Mouse (Mus musculus): ENCODE data around the gene Btg4. TPM values are rescaled to one million over a fixed set of nuclear protein-coding genes. Genes with fewer than 3 reads are reported as not detected.

Gene Btg4
- polyA plus RNA-seq, 1 experiment from 2014 or later: not detected

DNA sequence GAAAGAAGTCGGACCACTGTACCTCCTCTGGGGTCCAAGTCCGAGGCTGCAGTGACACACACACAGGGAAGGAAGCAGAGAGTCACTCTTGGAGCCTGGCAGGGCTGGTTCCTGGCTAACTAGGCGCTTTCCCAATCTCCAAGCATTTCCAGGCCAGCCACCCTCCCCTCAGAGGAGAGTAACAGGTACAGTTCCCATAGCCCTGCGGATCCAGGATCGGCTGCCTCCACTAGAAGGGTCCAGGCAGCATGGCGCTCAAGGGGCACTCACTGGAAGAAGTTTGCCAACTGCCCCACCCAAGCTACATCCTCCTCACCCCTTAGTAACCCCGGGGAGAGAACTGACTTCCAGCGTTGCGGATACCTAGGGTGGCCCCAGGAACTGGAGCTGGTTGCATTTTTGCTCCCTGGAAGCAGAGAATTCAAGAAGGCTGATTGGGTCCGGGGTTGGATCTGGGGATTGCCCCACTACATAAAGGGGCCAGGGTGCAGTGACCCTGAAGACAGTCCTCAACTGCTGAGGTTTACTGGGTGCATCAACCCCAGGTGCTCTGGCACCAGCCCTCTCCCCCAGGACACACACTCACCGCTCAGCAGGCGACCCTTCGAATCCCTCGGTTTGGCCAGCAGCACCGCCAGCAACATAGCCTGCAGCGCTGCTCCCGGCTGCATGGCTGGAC lies 15.7 kb downstream of the Btg4 start:
- no peaks in the 10 kb centered on the region for H3K27me3 ChIP-seq (replicated peaks; ENCODE audit: control insufficient read depth, insufficient read depth, low read length)
- H3K27ac ChIP-seq (ENCODE audit: low read length): peak overlapping the region; percentile 31; the same call in 1 of the 2 replicates
- peak overlapping the region; percentile 93 for H3K4me2 ChIP-seq (ENCODE audit: low read depth, low read length)
- peaks cover 21% of the 10 kb centered on the region for H3K4me1 ChIP-seq (ENCODE audit: control insufficient read depth, insufficient read depth, low read length)
- peak overlapping the region; percentile 58 for H3K4me3 ChIP-seq (ENCODE audit: low read length)
- peak overlapping the region; percentile 68 for H3K9ac ChIP-seq (ENCODE audit: low read depth, low read length)
- no peaks in the 10 kb centered on the region for H3K36me3 ChIP-seq (ENCODE audit: control insufficient read depth, insufficient read depth, low read length)
- under 1% methylated on average over 17 of the region's 17 CpGs for WGBS
- ATAC-seq: peak; percentile 56
- no peaks in the 10 kb centered on the region for H3K9me3 ChIP-seq (ENCODE audit: control insufficient read depth, low read length)

DNA sequence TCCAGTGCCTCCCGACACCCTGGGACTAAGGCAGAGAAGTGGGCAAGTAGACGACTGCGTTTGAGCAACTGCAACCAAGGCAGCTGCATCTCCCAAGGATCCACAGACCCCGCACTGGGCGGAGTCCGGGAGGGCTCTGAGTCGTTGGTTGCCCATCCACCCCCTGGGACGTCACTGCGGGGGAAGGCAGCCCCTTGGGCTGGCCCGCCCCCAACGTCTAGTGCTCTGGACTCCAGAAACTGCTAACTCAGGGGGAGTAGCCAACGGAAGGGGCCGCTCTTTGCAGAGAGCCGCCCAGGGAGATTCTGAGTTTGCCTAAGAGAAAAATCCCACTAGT lies 16.2 kb downstream of the Btg4 start, which contains the start of gene Layn:
Layn (minus strand) TSS at position 116 of the 337 bp plus-strand sequence.
- no peaks in the 10 kb centered on the region for H3K9me3 ChIP-seq (ENCODE audit: control insufficient read depth, low read length)
- H3K27ac ChIP-seq (ENCODE audit: low read length): peak within 1 kb of the TSS; percentile 31
- H3K4me3 ChIP-seq (ENCODE audit: low read length): peak within 1 kb of the TSS; percentile 58
- peaks cover 21% of the 10 kb centered on the region for H3K4me1 ChIP-seq (ENCODE audit: control insufficient read depth, insufficient read depth, low read length)
- no peaks in the 10 kb centered on the region for H3K27me3 ChIP-seq (replicated peaks; ENCODE audit: control insufficient read depth, insufficient read depth, low read length)
- H3K9ac ChIP-seq (ENCODE audit: low read depth, low read length): peak within 1 kb of the TSS; percentile 68
- peak within 1 kb of the TSS; percentile 93 for H3K4me2 ChIP-seq (ENCODE audit: low read depth, low read length)
- H3K36me3 ChIP-seq (ENCODE audit: control insufficient read depth, insufficient read depth, low read length): no peaks in the 10 kb centered on the region
- ATAC-seq: peak; percentile 97
- WGBS: under 1% methylated on average over 14 of the region's 14 CpGs

- no peak overlapping the region for H3K9ac ChIP-seq (ENCODE audit: low read depth, low read length)
- WGBS: 83% methylated on average over 5 of the region's 5 CpGs
- H3K9me3 ChIP-seq (ENCODE audit: control insufficient read depth, low read length): no peaks in the 10 kb centered on the region
- no peak overlapping the region for H3K4me3 ChIP-seq (ENCODE audit: low read length)
- H3K36me3 ChIP-seq (ENCODE audit: control insufficient read depth, insufficient read depth, low read length): no peaks in the 10 kb centered on the region
- H3K27ac ChIP-seq (ENCODE audit: low read length): no peak overlapping the region
- no peak overlapping the region for H3K4me2 ChIP-seq (ENCODE audit: low read depth, low read length)
- ATAC-seq: no peak
- peaks cover 10% of the 10 kb centered on the region for H3K4me1 ChIP-seq (ENCODE audit: control insufficient read depth, insufficient read depth, low read length)
- H3K27me3 ChIP-seq (replicated peaks; ENCODE audit: control insufficient read depth, insufficient read depth, low read length): no peaks in the 10 kb centered on the region
Measured at GRCm38 (mm10) chr9:51081614-51082013, 20.9 kb downstream of the Btg4 start.

- H3K27ac ChIP-seq (ENCODE audit: low read length): no peak overlapping the region
- no peaks in the 10 kb centered on the region for H3K27me3 ChIP-seq (replicated peaks; ENCODE audit: control insufficient read depth, insufficient read depth, low read length)
- no peaks in the 10 kb centered on the region for H3K4me1 ChIP-seq (ENCODE audit: control insufficient read depth, insufficient read depth, low read length)
- H3K4me3 ChIP-seq (ENCODE audit: low read length): no peak overlapping the region
- H3K36me3 ChIP-seq (ENCODE audit: control insufficient read depth, insufficient read depth, low read length): no peaks in the 10 kb centered on the region
- no peak overlapping the region for H3K9ac ChIP-seq (ENCODE audit: low read depth, low read length)
- no peak for ATAC-seq
- no peaks in the 10 kb centered on the region for H3K9me3 ChIP-seq (ENCODE audit: control insufficient read depth, low read length)
- no peak overlapping the region for H3K4me2 ChIP-seq (ENCODE audit: low read depth, low read length)
- 53% methylated on average over 5 of the region's 5 CpGs for WGBS
Measured at GRCm38 (mm10) chr9:51093697-51094096, 33.0 kb downstream of the Btg4 start.

- Histone ChIP-seq H3K4me3 (ENCODE audit: low read length) (no peak overlapping the region), H3K36me3 (ENCODE audit: control insufficient read depth, insufficient read depth, low read length) (no peaks in the 10 kb centered on the region), H3K9ac (ENCODE audit: low read depth, low read length) (no peak overlapping the region), H3K4me2 (ENCODE audit: low read depth, low read length) (no peak overlapping the region), H3K9me3 (ENCODE audit: control insufficient read depth, low read length) (no peaks in the 10 kb centered on the region), H3K27me3 (replicated peaks; ENCODE audit: control insufficient read depth, insufficient read depth, low read length) (no peaks in the 10 kb centered on the region), H3K27ac (ENCODE audit: low read length) (no peak overlapping the region), H3K4me1 (ENCODE audit: control insufficient read depth, insufficient read depth, low read length) (no peaks in the 10 kb centered on the region)
- ATAC-seq: no peak
- 39% methylated on average over 2 of the region's 2 CpGs for WGBS
Measured at GRCm38 (mm10) chr9:51096306-51096705, 35.6 kb downstream of the Btg4 start.

GRCm38 (mm10) chr9:51101756-51102425 lies 41.2 kb downstream of the Btg4 start, which contains the start of gene 4833427G06Rik:
Gene 4833427G06Rik (minus strand): TSS chr9:51102078.
- peaks cover 6% of the 10 kb centered on the region; the same call in 1 of the 2 replicates for H3K27me3 ChIP-seq (replicated peaks; ENCODE audit: control insufficient read depth, insufficient read depth, low read length)
- 10% methylated on average over 27 of the region's 27 CpGs for WGBS
- H3K9ac ChIP-seq (ENCODE audit: low read depth, low read length): 0 out of 2 replicates have a peak within 1 kb of the TSS, but pooled peaks have one; percentile 30
- peak within 1 kb of the TSS; percentile 26; the same call in 1 of the 2 replicates for H3K4me3 ChIP-seq (ENCODE audit: low read length)
- H3K4me2 ChIP-seq (ENCODE audit: low read depth, low read length): peak within 1 kb of the TSS; percentile 37
- no peaks in the 10 kb centered on the region for H3K9me3 ChIP-seq (ENCODE audit: control insufficient read depth, low read length)
- no peaks in the 10 kb centered on the region for H3K36me3 ChIP-seq (ENCODE audit: control insufficient read depth, insufficient read depth, low read length)
- no peak within 1 kb of the TSS for H3K27ac ChIP-seq (ENCODE audit: low read length)
- peaks cover 15% of the 10 kb centered on the region for H3K4me1 ChIP-seq (ENCODE audit: control insufficient read depth, insufficient read depth, low read length)
- peak; percentile 83 for ATAC-seq

DNA sequence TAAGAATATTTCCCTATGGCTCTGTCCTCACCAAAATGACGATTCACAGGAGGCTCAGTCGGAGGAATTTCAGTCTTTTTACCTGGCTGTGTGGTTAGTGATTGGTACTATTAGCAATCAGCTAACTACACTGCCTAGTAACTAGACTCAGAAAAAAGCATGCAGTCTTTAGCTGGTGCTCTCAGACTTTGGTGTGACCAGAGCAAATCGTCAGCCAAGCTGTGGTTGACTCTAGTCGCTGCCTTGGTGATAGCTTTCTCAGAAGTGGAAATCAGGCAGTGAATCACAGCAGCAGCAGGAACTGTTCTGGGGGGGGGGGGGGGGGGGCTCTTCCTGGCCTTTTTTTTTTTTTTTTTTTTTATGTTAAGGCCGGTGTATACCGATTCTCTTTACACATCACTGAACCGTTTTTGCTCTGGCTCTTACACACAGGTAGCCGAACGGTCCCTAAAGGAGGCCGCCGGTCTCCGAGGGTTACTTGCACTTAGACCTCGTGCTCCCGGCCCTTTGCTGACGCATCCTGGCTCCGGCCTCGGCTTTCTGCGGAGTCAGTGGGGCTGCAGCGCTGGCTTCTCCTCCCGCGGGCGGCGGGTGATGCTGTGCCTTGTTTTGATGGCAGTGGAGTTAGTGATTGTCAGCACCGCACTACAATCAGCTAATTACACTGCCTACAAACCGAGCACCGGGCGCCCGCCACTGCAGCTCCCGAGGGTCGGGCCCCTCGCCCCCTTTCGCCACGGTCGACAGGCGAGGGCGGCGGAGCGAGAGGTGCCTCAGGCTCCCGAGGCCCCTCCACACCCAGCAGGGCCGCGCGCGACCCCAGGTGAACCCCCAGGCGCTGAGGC lies 42.5 kb downstream of the Btg4 start:
- no peaks in the 10 kb centered on the region for H3K9me3 ChIP-seq (ENCODE audit: control insufficient read depth, low read length)
- ATAC-seq: peak; percentile 72

DNA sequence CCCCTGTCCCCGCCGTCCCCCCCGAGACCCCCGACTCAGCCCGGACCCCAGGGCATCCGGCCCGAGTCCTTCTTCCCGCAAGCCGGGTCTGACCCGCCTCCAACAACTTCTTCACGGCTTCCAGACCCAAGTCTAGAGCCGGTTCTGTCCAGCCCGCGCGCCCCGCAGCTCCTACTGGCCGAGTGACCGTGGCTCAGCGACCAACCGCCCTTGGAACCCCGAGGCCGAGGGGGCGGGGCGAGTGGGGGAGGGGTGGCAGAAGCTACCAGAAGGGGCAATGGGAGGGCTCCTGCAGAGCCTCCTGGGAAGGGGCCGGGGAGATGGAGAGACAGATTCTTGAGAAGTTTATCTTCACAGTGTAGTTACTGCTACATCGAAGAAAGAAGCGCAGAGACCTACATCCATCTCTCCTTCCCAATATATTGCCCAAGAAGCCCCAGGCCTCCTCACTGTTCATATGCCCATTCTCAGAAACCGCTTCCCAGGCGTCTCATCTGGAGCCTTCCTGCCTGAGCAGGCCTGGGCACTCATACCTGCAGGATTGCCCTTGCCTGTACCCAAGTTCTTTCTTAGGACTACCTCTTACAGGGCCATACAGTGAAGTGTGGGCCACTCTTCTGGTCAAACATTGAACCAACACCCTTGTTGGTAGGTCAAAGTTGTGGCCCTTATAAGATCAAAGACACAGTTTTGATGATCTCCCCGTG lies 43.3 kb downstream of the Btg4 start:
- peak; percentile 41; the same call in 1 of the 2 replicates for ATAC-seq
- Histone ChIP-seq H3K27me3 (replicated peaks; ENCODE audit: control insufficient read depth, insufficient read depth, low read length) (peaks cover 6% of the 10 kb centered on the region; the same call in 1 of the 2 replicates), H3K27ac (ENCODE audit: low read length) (no peak overlapping the region), H3K4me3 (ENCODE audit: low read length) (peak overlapping the region; percentile 61), H3K4me1 (ENCODE audit: control insufficient read depth, insufficient read depth, low read length) (peaks cover 15% of the 10 kb centered on the region), H3K4me2 (ENCODE audit: low read depth, low read length) (peak overlapping the region; percentile 100), H3K9ac (ENCODE audit: low read depth, low read length) (peak overlapping the region; percentile 69), H3K9me3 (ENCODE audit: control insufficient read depth, low read length) (no peaks in the 10 kb centered on the region), H3K36me3 (ENCODE audit: control insufficient read depth, insufficient read depth, low read length) (no peaks in the 10 kb centered on the region)
- 12% methylated on average over 29 of the region's 30 CpGs for WGBS

More for the DNA sequence above, 42.5 kb downstream of the Btg4 start:
- 4% methylated on average over 43 of the region's 44 CpGs for WGBS
- Histone ChIP-seq H3K4me3 (ENCODE audit: low read length) (peak overlapping the region; percentile 61), H3K9ac (ENCODE audit: low read depth, low read length) (peak overlapping the region; percentile 69), H3K27ac (ENCODE audit: low read length) (no peak overlapping the region), H3K4me2 (ENCODE audit: low read depth, low read length) (peak overlapping the region; percentile 100), H3K36me3 (ENCODE audit: control insufficient read depth, insufficient read depth, low read length) (no peaks in the 10 kb centered on the region), H3K4me1 (ENCODE audit: control insufficient read depth, insufficient read depth, low read length) (peaks cover 15% of the 10 kb centered on the region), H3K27me3 (replicated peaks; ENCODE audit: control insufficient read depth, insufficient read depth, low read length) (peaks cover 6% of the 10 kb centered on the region; the same call in 1 of the 2 replicates)
